Mouse (Mus musculus) kidney, postnatal 0 days (tissue): ENCODE results near the gene Lrch1. TPM values are rescaled to one million over a fixed set of nuclear protein-coding genes. Genes with fewer than 3 reads are reported as not detected.

Experiments
- ATAC-seq: fragments of 200-750 bp; cut with Nextera tagmentation; replicated peaks from 2 replicates; pipeline ENCODE4 v1.8.0; 2017; ENCODE audit warnings: low read depth, moderate number of reproducible peaks, moderate TSS enrichment, moderate library complexity; ENCODE audit not compliant: low FRiP score
- DNase-seq: peaks from one replicate; pipeline ENCODE4 v3.0.0-alpha.2; 2016; ENCODE audit warnings: low spot score
- H3K27ac ChIP-seq: fragments of 300-500 bp; sonication (generic); 2 replicates; pipeline ENCODE4 v1.5.1; 2014; ENCODE audit warnings: mild to moderate bottlenecking
- H3K27me3 ChIP-seq: fragments of 300-500 bp; sonication (generic); 2 replicates; pipeline ENCODE4 v1.6.1; 2014; ENCODE audit warnings: low read length, mixed read lengths; ENCODE audit not compliant: insufficient read depth
- H3K36me3 ChIP-seq: fragments of 300-500 bp; sonication (generic); 2 replicates; pipeline ENCODE4 v1.6.1; 2014; ENCODE audit warnings: low read length, mixed read lengths; ENCODE audit not compliant: insufficient read depth
- H3K4me1 ChIP-seq: fragments of 300-500 bp; sonication (generic); replicated peaks from 2 replicates; pipeline ENCODE4 v1.6.1; 2014; ENCODE audit warnings: antibody characterized with exemption, low read length, mixed read lengths; ENCODE audit not compliant: insufficient read depth
- H3K4me2 ChIP-seq: fragments of 300-500 bp; sonication (generic); 2 replicates; pipeline ENCODE4 v1.6.1; 2014; ENCODE audit warnings: mild to moderate bottlenecking, low read length, moderate library complexity, mixed read lengths
- H3K4me3 ChIP-seq: fragments of 300-500 bp; sonication (generic); replicated peaks from 2 replicates; pipeline ENCODE4 v1.5.1; 2014; ENCODE audit warnings: low read depth, low read length
- H3K9ac ChIP-seq: fragments of 300-500 bp; sonication (generic); 2 replicates; pipeline ENCODE4 v1.6.1; 2014; ENCODE audit warnings: low read depth, low read length
- H3K9me3 ChIP-seq: fragments of 300-500 bp; sonication (generic); replicated peaks from 2 replicates; pipeline ENCODE4 v1.6.1; 2016; ENCODE audit warnings: low read length, inconsistent platforms, mixed read lengths
- CTCF ChIP-seq: IDR thresholded peaks from 2 replicates; pipeline ENCODE4 v1.5.1; 2016; ENCODE audit warnings: antibody characterized with exemption, low read depth, mild to moderate bottlenecking, moderate library complexity
- WGBS: fragments of 180-500 bp; shearing (Covaris S2); extraction: QIAGEN DNeasy Blood & Tissue Kit; methylation state at CpG from one replicate; pipeline ENCODE4 v1.1.7; 2014; 5-methylcytosine and 5-hydroxymethylcytosine counted together
- polyA plus RNA-seq: library from polyadenylated mRNA; unstranded; fragments of >200 nt; fragmentation: Nextera tagmentation; extraction: Ambion mirVana; gene quantifications from 2 replicates; pipeline ENCODE4 v1.2.1, GENCODE M21; 2015

Lrch1 gene
- polyA plus RNA-seq, 1 experiment from 2014 or later = 16.3 TPM

DNA sequence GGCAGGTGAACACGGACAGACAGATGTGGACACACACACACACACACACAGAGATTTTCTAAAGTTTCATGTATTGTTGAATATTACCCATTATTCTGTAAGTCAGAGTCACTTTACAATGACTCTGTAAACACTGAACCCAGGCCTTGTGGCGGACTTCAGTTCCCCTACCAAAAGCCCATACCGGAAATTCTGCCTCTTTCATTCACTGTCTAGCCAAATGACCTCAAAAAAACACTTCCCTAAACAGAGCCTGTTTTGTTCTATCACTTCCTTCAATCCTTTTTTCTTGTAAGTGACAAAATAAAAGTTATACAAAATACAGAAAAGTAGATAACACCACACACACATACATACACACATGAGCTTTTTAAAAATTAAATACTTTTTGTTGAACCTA, 41.7 kb downstream of the Lrch1 start:
- no peak for ATAC-seq
- Histone ChIP-seq H3K9ac (no peak overlapping the region), H3K27ac (no peak overlapping the region), H3K4me2 (no peak overlapping the region), H3K4me1 (peaks cover 10% of the 10 kb centered on the region; the same call in 1 of the 2 replicates), H3K4me3 (no peak overlapping the region), H3K36me3 (no peaks in the 10 kb centered on the region), H3K9me3 (no peaks in the 10 kb centered on the region), H3K27me3 (no peaks in the 10 kb centered on the region)
- DNase-seq = no peak
- 71% methylated on average over 3 of the region's 3 CpGs for WGBS
- TF ChIP-seq CTCF = no peak

DNA sequence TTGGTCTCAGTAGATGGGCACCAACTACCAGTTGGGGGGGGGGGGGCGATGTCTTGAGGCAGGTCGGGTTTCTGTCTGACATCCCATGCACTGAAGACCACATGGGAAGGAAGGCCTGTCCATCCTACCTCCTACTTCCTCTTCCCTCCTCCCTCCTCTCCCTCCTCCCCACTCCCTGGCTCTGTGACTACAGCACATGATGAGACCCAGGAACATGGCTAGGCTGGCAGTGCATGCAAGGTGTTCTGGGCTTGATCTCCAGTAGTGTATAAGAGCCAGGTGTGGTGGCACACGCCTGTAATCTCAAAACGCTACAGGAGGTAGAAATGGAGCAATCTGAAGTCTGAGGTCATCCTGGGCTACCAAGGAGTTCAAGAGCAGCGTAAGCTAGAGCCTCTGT, 43.2 kb downstream of the Lrch1 start:
- H3K27me3 ChIP-seq = no peaks in the 10 kb centered on the region

DNA sequence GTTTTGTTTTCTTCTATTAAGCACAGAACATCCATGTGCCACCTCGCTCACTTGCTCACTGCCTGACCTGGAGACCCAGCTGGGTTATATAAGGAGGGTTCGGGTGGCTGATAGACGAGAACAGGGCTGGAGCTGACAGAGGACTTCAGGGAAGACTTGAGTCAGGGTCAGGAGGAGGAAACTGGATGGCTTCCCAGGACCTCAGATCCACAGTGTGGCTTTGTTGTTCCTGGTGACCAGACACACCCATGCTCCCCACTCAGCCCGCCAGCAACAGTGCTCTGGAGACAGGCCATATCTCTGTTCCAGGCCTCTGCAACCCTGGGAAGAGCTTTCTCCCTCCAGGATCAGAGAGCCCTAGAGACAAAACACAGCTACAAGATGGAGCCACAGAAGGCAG, 44.6 kb downstream of the Lrch1 start:
- DNase-seq = no peak
- WGBS = 47% methylated on average over 4 of the region's 4 CpGs
- no peaks in the 10 kb centered on the region for H3K36me3 ChIP-seq

More for the DNA sequence above, 43.2 kb downstream of the Lrch1 start:
- WGBS = 81% methylated on average over 5 of the region's 5 CpGs
- DNase-seq (no peak), ATAC-seq (no peak)
- peaks cover 10% of the 10 kb centered on the region for H3K4me1 ChIP-seq
- H3K36me3 ChIP-seq = no peaks in the 10 kb centered on the region
- no peak for TF ChIP-seq CTCF
- no peak overlapping the region for H3K4me2 ChIP-seq
- H3K27ac ChIP-seq = no peak overlapping the region
- no peak overlapping the region for H3K9ac ChIP-seq
- no peak overlapping the region for H3K4me3 ChIP-seq
- no peaks in the 10 kb centered on the region for H3K9me3 ChIP-seq

DNA sequence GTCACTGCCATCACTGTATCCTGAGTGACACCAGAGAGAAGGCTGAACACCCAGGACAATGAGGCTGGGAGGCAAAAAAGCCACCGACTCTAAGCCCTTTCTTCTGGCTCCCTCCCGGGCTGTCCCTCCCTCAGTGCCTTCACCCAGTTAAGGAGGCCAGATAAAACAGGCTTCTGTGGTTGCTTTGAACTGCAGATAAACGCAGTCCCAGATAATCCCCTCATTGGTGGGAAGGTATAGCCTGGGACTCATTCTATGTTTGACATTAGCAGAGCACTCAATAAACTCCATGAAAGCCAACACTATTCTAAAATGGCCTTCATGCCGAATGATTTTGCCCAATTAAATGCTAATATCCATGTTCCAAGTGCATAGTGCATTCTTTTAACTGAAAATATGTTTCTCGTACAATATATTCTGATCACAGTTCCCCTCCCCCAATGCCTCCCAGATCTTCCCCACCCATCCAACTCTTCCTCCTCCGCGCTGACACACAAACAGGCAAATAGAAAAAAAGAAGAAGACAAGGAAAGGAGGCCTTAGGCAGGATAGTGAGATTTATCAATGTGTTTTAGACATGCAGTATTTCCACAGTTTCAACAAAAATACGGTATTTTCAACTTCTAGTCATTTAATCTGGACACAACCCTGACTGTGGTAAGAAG, 46.8 kb downstream of the Lrch1 start:
- ATAC-seq (no peak), DNase-seq (no peak)
- Histone ChIP-seq H3K27ac (no peak overlapping the region), H3K4me1 (peaks cover 10% of the 10 kb centered on the region), H3K4me2 (no peak overlapping the region), H3K9ac (no peak overlapping the region), H3K36me3 (no peaks in the 10 kb centered on the region), H3K4me3 (no peak overlapping the region), H3K9me3 (no peaks in the 10 kb centered on the region), H3K27me3 (no peaks in the 10 kb centered on the region)
- TF ChIP-seq CTCF = no peak
- 80% methylated on average over 8 of the region's 8 CpGs for WGBS

More for the DNA sequence above, 44.6 kb downstream of the Lrch1 start:
- ATAC-seq = no peak
- TF ChIP-seq CTCF = no peak
- Histone ChIP-seq H3K9me3 (no peaks in the 10 kb centered on the region), H3K4me1 (peaks cover 10% of the 10 kb centered on the region), H3K4me2 (no peak overlapping the region), H3K27ac (no peak overlapping the region), H3K9ac (no peak overlapping the region), H3K4me3 (no peak overlapping the region), H3K27me3 (no peaks in the 10 kb centered on the region)

DNA sequence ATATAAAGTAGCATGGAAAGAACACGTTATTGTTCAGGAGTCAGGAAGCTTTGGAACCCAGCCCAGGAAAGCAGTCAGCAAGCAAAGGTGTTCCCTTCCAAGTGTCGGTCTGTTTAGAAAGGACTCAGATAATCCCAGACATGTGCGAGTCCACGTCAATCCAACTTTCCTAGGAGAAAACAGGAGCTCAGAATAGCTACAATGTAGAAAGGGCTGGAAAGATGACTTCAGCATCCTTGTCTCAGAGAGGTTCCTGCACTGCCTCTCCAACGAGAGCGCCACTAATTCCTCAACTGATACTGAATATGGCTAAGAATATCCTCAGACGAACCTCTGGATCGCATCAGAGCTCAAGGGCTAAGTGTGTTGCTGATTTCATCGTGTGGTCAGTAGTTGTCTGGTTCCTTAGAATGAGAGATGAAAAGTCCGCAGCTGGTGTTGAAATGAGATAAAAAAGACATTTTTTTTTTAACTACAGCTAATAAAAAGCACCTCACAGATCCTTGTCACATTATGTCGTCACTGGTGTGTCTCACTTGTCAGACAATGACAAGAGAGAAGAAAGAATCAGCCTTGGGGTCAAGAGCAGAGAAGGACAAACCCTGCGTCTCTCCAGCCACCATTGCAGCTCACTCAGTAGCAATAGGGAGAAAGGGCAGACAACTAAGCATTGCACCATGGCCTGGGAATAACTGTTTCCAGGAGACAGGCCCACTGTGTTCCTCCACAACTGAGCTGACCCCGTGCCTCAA, 47.5 kb downstream of the Lrch1 start:
- no peak overlapping the region for H3K4me2 ChIP-seq
- DNase-seq (no peak), ATAC-seq (no peak)
- peaks cover 10% of the 10 kb centered on the region for H3K4me1 ChIP-seq
- H3K27ac ChIP-seq = no peak overlapping the region
- WGBS = 67% methylated on average over 13 of the region's 13 CpGs
- no peak for TF ChIP-seq CTCF
- H3K9ac ChIP-seq = no peak overlapping the region
- H3K36me3 ChIP-seq = no peaks in the 10 kb centered on the region
- H3K9me3 ChIP-seq = no peaks in the 10 kb centered on the region
- no peak overlapping the region for H3K4me3 ChIP-seq
- no peaks in the 10 kb centered on the region for H3K27me3 ChIP-seq

DNA sequence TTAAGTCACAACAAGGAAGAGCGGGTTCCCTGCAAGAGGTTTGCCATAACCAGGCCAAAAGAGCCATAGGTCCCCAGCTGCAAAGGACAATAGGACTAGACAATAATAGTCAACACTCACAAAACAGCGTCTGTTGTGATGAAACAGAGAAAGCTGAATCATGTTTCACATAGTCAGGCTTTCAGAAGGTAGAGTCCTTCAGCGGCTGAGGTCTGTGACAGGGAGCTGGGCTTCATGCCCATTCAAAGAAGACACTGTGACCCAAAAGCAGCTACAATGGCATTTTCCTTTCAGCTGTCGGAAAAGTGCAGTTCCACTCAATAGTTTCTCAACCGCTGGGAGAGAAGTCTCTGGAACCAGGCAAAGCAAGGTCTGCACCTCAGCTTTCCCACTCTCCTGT, 48.7 kb downstream of the Lrch1 start:
- no peak overlapping the region for H3K4me2 ChIP-seq
- no peaks in the 10 kb centered on the region for H3K36me3 ChIP-seq
- no peak overlapping the region for H3K9ac ChIP-seq
- no peak for ATAC-seq
- no peak overlapping the region for H3K4me3 ChIP-seq
- WGBS = 84% methylated on average over 5 of the region's 5 CpGs
- no peaks in the 10 kb centered on the region for H3K9me3 ChIP-seq
- H3K27ac ChIP-seq = no peak overlapping the region
- H3K27me3 ChIP-seq = no peaks in the 10 kb centered on the region
- no peak for TF ChIP-seq CTCF
- DNase-seq = no peak
- H3K4me1 ChIP-seq = peaks cover 9% of the 10 kb centered on the region
